Mouse (Mus musculus): ENCODE data around the gene Specc1.

DNA sequence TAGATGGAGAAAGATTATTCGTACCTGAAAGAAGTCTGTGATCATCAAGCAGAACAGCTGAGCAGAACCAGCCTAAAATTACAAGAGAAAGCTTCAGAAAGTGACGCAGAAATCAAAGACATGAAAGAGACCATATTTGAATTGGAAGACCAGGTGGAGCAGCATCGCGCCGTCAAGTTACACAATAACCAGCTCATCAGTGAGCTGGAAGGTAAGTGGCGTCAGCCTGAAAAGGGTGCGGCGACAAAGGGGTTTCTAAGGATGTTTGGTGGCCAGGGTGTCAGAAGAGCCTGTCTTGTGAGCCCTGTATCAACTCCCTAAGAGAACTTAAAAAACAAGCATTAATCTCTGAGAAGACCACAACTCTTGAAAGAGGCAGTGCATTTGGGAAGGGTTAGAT lies 171.6 kb downstream of the Specc1 start:
- TF ChIP-seq CTCF (IDR thresholded peaks at IDR 0.05; ENCODE audit: low read depth, low read length) (no peak), POLR2A (IDR thresholded peaks at IDR 0.05; ENCODE audit: borderline replicate concordance, low read depth, low read length) (no peak)
